Mouse (Mus musculus): ENCODE results near the gene Shc2.

Gene Shc2

GRCm38 (mm10) chr10:79578276-79578675 is 59.4 kb downstream of the Shc2 start:
- no peak for DNase-seq

GRCm38 (mm10) chr10:79577376-79577775 is 60.3 kb downstream of the Shc2 start:
- no peak for DNase-seq

- no peak for DNase-seq
These were observed 62.0 kb downstream of the Shc2 start for GRCm38 (mm10) chr10:79575754-79576153.

- no peak for DNase-seq
These were observed 62.9 kb downstream of the Shc2 start for GRCm38 (mm10) chr10:79574796-79575195.

GRCm38 (mm10) chr10:79574350-79574749 is 63.4 kb downstream of the Shc2 start:
- no peak for DNase-seq

- DNase-seq, result no peak
These were observed 64.1 kb downstream of the Shc2 start for GRCm38 (mm10) chr10:79573611-79574010.

GRCm38 (mm10) chr10:79571314-79571713 is 66.4 kb downstream of the Shc2 start:
- DNase-seq, result no peak

- no peak for DNase-seq
These were observed 67.8 kb downstream of the Shc2 start for GRCm38 (mm10) chr10:79569921-79570320.

Measured in lung, postnatal 10 days (tissue).